Mouse (Mus musculus) testis, adult 2 months (tissue): ENCODE data around the gene Atp5g1. TPM values are rescaled to one million over a fixed set of nuclear protein-coding genes. Genes with fewer than 3 reads are reported as not detected.
A peak's percentile ranks its signal among the peaks of the same experiment; 100 is the strongest.

Source experiments
- H3K27ac ChIP-seq: fragments of 200-500 bp; 2 replicates; pipeline ENCODE4 v1.5.1; 2012; ENCODE audit warnings: low read depth, low read length; ENCODE audit not compliant: control insufficient read depth, insufficient read depth
- H3K27me3 ChIP-seq: fragments of 200-500 bp; 2 replicates; pipeline ENCODE4 v1.6.1; 2012; ENCODE audit warnings: mild to moderate bottlenecking, low read length, moderate library complexity; ENCODE audit not compliant: control insufficient read depth, insufficient read depth
- H3K36me3 ChIP-seq: fragments of 200-500 bp; 2 replicates; pipeline ENCODE4 v1.6.1; 2012; ENCODE audit warnings: mild to moderate bottlenecking, low read length; ENCODE audit not compliant: control insufficient read depth, insufficient read depth
- H3K4me1 ChIP-seq: fragments of 200-500 bp; 2 replicates; pipeline ENCODE4 v1.6.1; 2012; ENCODE audit warnings: low read length; ENCODE audit not compliant: control insufficient read depth, insufficient read depth
- H3K4me3 ChIP-seq: fragments of 200-500 bp; 2 replicates; pipeline ENCODE4 v1.5.1; 2012; ENCODE audit warnings: low read depth, mild to moderate bottlenecking, low read length, moderate library complexity, mixed read lengths; ENCODE audit not compliant: control insufficient read depth
- CTCF ChIP-seq: fragments of 200-500 bp; IDR thresholded peaks from 2 replicates; pipeline ENCODE4 v1.5.1; 2012; ENCODE audit warnings: low read depth, mild to moderate bottlenecking, inconsistent platforms, low read length, moderate library complexity; ENCODE audit not compliant: control insufficient read depth, insufficient read depth, insufficient replicate concordance
- POLR2A ChIP-seq: fragments of 200-500 bp; IDR thresholded peaks from 2 replicates; pipeline ENCODE4 v1.6.1; 2012; ENCODE audit warnings: low read depth, mild to moderate bottlenecking, inconsistent platforms, low read length, moderate library complexity; ENCODE audit not compliant: control insufficient read depth
- polyA plus RNA-seq: library from polyadenylated mRNA; depleted of rRNA; stranded (reverse); fragments of >200 nt; gene quantifications from 2 replicates; pipeline ENCODE4 v1.2.3, GENCODE M21; 2012

Atp5g1 gene
- polyA plus RNA-seq, 1 experiment: 234 TPM

GRCm38 (mm10) chr11:96047469-96048373, 27.7 kb downstream of the Atp5g1 start:
- Histone ChIP-seq H3K4me1 (no peaks in the 10 kb centered on the region), H3K4me3 (no peak overlapping the region), H3K36me3 (peaks cover 1% of the 10 kb centered on the region; the same call in 1 of the 2 replicates), H3K27ac (no peak overlapping the region), H3K27me3 (no peaks in the 10 kb centered on the region)
- TF ChIP-seq CTCF: no peak
- TF ChIP-seq POLR2A: no peak

GRCm38 (mm10) chr11:96046793-96047192, 28.7 kb downstream of the Atp5g1 start:
- Histone ChIP-seq H3K4me3 (no peak overlapping the region), H3K4me1 (no peaks in the 10 kb centered on the region), H3K27me3 (no peaks in the 10 kb centered on the region), H3K27ac (no peak overlapping the region), H3K36me3 (peaks cover 1% of the 10 kb centered on the region; the same call in 1 of the 2 replicates)
- no peak for TF ChIP-seq CTCF

DNA sequence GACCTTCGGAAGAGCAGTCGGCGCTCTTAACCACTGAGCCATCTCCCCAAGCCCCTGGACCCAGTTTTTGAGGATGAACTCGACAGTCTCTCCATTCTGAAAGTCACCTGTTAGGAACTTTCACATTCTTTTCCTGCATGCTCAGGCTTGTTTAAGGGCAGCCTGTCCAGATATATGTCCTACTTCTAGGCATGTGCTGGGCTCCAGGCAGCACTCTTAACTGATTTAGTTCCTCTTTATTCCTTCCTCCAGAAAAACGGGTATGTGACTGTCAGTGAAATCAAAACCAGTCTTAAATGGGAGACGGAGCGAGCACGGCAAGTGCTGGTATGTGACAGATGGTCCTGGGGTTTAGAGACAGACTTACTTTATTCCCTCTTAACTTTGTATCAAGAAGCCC, 29.4 kb downstream of the Atp5g1 start:
- Histone ChIP-seq H3K36me3 (peaks cover 1% of the 10 kb centered on the region; the same call in 1 of the 2 replicates), H3K27ac (no peak overlapping the region), H3K4me1 (no peaks in the 10 kb centered on the region), H3K4me3 (no peak overlapping the region), H3K27me3 (no peaks in the 10 kb centered on the region)
- TF ChIP-seq CTCF (no peak), POLR2A (no peak)

DNA sequence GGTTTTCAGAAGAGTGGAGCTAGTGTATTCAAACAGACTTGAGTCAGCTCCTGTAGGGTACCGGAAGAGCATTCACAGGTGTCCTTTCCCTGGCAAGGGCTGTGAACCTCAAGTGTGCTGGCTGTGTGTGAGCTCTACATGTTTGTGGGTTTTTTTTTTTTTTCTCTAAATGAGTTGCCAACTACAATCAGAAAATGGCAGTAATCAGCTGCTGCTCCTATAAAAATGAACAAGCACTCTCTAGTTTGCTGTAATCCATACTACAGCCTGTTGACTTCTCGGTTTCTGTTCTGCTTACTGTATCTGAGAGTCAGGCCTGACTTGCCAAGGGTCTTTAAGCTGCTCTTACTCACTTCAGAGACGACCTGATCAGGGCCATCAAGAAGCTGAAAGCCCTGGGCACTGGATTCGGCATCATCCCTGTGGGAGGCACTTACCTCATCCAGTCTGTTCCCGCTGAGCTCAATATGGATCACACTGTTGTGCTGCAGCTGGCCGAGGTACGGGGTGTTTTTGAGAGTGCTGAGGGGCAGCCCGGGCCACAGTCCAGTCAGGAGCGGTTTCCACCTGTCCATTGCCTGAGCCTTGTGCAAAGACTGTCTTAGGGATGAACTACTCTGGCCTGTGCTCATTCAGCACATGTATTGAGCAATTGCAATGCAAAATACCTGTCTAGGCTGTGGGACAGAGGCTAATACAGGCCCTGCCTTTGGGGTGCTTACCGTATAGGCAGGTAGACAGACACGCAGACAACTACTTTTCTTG, 30.5 kb downstream of the Atp5g1 start:
- H3K36me3 ChIP-seq: peaks cover under 1% of the 10 kb centered on the region; the same call in 1 of the 2 replicates
- H3K27ac ChIP-seq: no peak overlapping the region
- H3K4me3 ChIP-seq: no peak overlapping the region
- TF ChIP-seq CTCF (no peak), POLR2A (no peak)
- H3K4me1 ChIP-seq: no peaks in the 10 kb centered on the region
- no peaks in the 10 kb centered on the region for H3K27me3 ChIP-seq

- Histone ChIP-seq H3K27ac (no peak overlapping the region), H3K27me3 (no peaks in the 10 kb centered on the region), H3K36me3 (no peaks in the 10 kb centered on the region; the same call in none of the 2 replicates), H3K4me1 (peaks cover 2% of the 10 kb centered on the region; the same call in 1 of the 2 replicates), H3K4me3 (no peak overlapping the region)
- TF ChIP-seq POLR2A (no peak), CTCF (no peak)
These were observed 36.9 kb downstream of the Atp5g1 start for GRCm38 (mm10) chr11:96038560-96038959.

DNA sequence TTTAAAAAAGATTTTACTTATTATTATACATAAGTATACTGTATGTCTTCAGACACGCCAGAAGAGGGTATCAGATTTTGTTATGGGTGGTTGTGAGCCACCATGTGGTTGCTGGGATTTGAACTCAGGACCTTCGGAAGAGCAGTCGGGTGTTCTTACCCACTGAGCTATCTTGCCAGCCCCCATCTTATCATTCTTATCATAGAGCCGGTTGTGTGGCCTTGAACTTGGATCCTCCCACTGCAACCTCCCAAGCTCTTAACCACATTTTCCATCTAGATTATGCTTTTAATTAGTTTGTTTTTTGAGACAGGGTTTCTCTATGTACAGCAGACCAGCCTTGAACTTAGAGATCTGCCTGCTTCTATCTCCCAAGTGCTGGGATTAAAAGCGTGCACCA, 38.0 kb downstream of the Atp5g1 start:
- Histone ChIP-seq H3K27me3 (no peaks in the 10 kb centered on the region), H3K4me3 (no peak overlapping the region), H3K36me3 (no peaks in the 10 kb centered on the region; the same call in none of the 2 replicates), H3K27ac (no peak overlapping the region), H3K4me1 (peaks cover 2% of the 10 kb centered on the region; the same call in 1 of the 2 replicates)
- no peak for TF ChIP-seq CTCF

DNA sequence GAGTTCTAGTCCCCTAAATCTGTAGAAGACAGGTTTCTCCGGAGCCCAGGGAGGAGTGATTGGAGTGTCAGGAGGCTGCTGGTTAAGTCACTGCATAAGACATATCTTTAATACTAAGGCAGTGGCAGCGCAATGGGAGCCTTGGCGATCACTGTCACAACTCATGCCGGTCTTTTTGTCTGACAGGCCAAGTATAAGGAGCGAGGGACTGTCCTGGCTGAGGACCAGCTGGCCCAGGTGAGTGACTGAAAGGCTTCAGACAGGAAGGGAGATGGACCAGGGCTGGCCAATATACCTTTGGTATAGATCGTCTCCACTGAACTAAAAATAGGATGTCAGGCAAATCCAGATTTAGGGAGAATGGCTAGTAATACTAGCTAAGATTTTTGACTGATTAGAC, 40.3 kb downstream of the Atp5g1 start:
- no peak for TF ChIP-seq CTCF
- TF ChIP-seq POLR2A: no peak
- Histone ChIP-seq H3K36me3 (no peaks in the 10 kb centered on the region; the same call in none of the 2 replicates), H3K27me3 (no peaks in the 10 kb centered on the region), H3K4me3 (peak overlapping the region; percentile 93), H3K4me1 (peaks cover 2% of the 10 kb centered on the region; the same call in 1 of the 2 replicates), H3K27ac (peak overlapping the region; percentile 40; the same call in 1 of the 2 replicates)
